Mouse (Mus musculus) heart, postnatal 14 days (tissue): ENCODE measurements around the gene Oser1. TPM values are rescaled to one million over a fixed set of nuclear protein-coding genes. Genes with fewer than 3 reads are reported as not detected.
"Not testable (repeated sequence)": the region's sequence is repeated elsewhere in the genome, so short reads cannot be mapped to it uniquely, and the experiment has no call there.

Source experiments
- DNase-seq, 2 experiments: peaks; one replicate each; pipeline ENCODE4 v3.0.0; 2021 to 2022
- intact Hi-C: fragments of 180-260 bp; cut with DNase I; formaldehyde crosslinking; loops from one replicate; pipeline ENCODE4 v1.15.1; 2025
- total RNA-seq, 2 experiments: library from RNA; stranded (reverse); gene quantifications; 2 replicates each; pipeline ENCODE4 v1.2.3; 2021

The Oser1 gene
- total RNA-seq, 2 experiments from 2014 or later: 22.3 to 25.3 TPM

DNA sequence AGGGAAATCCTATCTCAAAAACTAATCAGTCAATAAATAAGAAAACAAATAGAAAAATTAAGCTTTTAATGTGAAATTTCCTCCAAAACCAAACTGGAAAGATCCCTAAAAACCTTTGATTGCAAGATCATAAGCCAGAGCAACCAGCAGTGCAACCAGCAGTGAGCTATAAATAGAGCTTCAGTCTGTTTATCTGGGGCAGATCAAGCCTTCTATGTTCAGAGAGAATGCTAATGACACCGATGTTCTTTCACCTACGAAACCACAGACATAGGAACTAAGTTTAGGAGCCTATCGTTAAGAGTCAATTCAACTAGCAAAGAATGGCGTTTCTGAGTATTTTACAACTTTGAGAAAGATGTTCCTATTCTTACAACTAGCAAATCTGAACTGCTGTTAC lies 12.7 kb downstream of the Oser1 start:
- intact Hi-C loops: no loop called here
- DNase-seq: no peak

DNA sequence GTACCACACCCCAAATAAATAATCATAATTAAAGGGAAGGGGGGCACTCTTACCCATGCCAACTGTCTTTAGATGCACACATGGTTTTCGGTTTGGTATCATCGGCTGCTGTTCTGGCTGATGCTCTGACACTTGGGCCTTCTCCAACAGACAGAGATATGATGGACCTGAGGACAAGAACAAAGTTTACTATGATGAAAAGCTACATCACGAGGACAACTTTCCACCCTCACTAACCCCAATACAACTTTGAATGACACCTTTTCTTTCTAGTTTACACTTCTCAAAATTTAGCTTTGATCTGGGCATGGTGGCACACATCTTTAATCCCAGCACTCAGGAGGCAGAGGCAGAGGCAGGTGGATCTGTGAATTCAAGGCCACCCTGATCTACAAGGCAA lies 13.2 kb downstream of the Oser1 start:
- intact Hi-C loops, DNase-seq: not testable (repeated sequence)

DNA sequence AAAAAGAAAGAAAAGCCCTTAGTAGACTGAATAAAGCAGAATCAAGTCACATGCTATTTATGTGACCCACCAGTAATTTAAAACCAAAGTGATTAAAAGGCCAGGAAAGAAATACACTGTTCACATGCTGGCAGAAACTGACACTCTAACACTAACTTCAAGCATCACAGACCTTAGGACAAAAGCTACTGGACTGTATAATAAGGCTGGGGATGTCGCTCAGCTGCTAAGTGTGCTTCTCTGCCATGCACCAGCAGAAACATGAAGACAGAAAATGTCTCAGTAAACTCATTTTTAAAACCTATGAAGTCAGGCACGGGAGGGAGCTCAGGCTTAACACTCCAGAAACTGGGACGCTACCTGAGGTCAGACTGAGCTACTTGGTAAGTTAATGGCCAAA lies 14.3 kb downstream of the Oser1 start:
- intact Hi-C loops: no loop called here
- no peak for DNase-seq

DNA sequence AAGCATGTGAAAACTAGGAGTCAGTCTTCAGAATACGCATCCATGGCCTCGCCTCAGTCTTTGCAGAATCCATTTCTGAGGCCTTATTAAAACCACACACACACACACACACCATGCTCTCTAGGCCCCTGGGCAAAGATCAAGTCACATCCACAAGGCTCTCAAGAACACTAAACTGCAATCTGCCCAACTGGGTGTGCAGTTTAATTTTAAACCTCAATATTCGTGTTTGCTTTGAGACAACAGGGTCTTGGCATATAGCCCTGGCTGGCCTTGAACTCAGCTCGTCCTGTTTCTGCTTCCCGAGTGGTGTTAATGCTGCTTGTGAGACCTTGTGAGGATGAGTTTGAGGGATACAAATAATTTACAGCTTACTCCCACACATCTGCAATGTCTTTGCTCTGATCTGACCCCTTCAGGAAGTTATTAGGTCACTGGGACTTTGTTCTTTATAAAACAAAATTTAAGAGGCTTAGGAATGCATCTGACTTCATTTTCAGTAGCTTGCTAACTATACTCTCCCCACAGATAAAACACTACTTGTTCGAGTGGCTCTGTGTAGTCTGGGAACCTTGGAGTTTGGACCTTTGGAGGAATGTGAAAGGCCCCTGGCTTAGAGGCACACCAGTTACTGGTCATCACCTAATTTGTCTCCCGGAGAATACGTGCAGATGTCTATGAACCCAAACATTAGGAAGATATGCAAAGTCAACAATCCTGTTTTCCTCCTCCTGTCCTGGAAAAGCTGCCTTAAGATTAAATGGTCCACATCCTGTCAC lies 20.3 kb downstream of the Oser1 start:
- DNase-seq: no peak
- intact Hi-C loops: loop anchor here (5.0 kb wide), 3 partner anchors 117 to 482 kb away; no protein-coding TSS in a partner anchor

- DNase-seq: peak; percentile 77 to 87
- intact Hi-C loops: loop anchor here (1.0 to 5.0 kb wide), 5 partner anchors 61 to 479 kb away; no protein-coding TSS in a partner anchor
Observed at GRCm38 (mm10) chr2:163401221-163401620, 23.3 kb downstream of the Oser1 start.

DNA sequence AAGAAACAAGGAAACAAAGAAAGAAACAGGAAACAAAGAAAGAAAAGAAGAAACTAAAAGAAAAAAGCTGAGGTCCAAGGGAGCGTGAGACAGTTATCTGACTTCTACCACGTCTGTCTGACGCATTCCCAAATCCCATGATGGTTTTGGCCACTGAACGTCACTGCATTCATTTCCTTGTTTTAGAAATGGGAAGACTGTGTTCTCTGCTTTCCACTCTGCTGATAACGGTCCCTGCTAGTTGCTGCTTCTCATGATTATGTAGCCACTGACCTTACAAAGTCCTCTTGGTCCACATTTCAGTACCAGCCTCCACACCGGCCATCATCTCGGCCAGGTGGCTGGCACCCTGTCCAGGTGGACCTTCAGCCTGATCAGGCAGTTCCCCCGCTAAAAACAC lies 25.3 kb downstream of the Oser1 start:
- peak in 1 of 2 experiments; percentile 44 for DNase-seq
- intact Hi-C loops: loop anchor here (5.0 kb wide), 1 partner anchor 37 kb away; no protein-coding TSS in a partner anchor

DNA sequence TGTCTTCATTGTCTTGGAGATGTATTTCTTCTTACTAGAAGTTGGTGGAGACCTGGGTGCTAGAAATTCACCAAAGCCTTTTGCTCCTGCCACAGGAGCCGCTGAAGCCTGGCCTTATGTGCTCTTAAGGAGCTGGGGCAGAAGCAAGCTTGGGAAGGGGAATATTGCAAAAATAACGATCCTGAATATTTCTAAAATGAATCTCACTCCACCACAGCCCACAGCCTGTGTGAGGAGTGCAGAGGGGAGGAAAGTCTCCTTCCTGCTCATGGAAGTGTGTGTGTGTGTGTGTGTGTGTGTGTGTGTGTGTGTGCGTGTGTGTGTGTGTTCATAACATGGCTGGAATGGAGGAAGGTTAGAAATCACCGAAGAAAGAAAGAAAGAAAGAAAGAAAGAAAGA lies 25.7 kb downstream of the Oser1 start:
- intact Hi-C loops: loop anchor here (5.0 kb wide), 1 partner anchor 36 kb away; no protein-coding TSS in a partner anchor
- DNase-seq: no peak

DNA sequence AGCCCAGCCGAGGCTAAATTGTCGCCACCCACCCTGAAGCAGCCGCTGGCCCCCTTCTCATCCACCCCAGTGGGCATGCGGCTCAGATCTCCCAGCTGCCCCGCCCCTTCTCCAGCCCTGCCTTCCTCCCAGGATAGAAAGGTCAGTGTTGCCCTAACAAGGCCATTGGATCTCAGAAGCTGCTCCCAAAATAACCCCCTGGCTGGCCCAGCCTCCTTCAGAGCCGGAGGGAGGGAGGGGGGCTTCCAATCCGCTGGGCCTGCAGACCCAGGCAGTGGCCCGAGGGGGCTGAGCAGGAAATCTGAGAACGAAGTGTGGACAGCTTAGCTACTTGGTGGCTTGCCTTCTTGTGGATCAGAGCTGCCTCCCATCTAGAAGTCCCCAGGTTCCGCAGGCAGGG lies 26.6 kb downstream of the Oser1 start, which contains the start of gene Jph2:
TSS of gene Jph2 (minus strand) at position 89 of the 400 bp plus-strand sequence.
- peak; percentile 76 to 81 for DNase-seq
- intact Hi-C loops: loop anchor here (5.0 kb wide), 1 partner anchor 36 kb away; no protein-coding TSS in a partner anchor

DNA sequence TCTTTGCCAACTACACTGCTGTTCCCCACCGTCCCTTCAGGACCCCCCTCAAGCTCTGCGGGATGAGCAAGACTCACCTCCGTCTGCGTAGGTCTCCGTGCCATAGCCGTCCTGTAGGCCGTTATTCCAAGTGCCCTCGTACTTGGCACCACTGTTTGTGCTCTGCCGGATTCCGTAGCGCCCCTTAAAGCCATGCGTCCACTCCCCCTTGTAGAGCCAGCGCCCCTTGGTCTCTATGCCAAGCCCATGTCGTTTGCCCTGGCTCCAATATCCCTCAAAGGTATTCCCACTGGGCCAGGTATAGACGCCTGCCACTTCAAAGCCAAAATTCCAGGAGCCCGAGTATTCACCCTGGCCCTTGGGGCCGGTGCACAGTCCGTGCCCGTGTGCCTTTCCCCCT lies 27.4 kb downstream of the Oser1 start:
- intact Hi-C loops: loop anchor here (5.0 kb wide), 1 partner anchor 35 kb away; no protein-coding TSS in a partner anchor
- no peak for DNase-seq

- peak in 1 of 2 experiments; percentile 21 for DNase-seq
- intact Hi-C loops: loop anchor here (5.0 kb wide), 1 partner anchor 33 kb away; no protein-coding TSS in a partner anchor
Observed at GRCm38 (mm10) chr2:163394977-163395376, 29.5 kb downstream of the Oser1 start.

GRCm38 (mm10) chr2:163393976-163394375 lies 30.5 kb downstream of the Oser1 start:
- peak in 1 of 2 experiments; percentile 26 for DNase-seq
- intact Hi-C loops: no loop called here

GRCm38 (mm10) chr2:163393241-163393640 lies 31.3 kb downstream of the Oser1 start:
- no peak for DNase-seq

DNA sequence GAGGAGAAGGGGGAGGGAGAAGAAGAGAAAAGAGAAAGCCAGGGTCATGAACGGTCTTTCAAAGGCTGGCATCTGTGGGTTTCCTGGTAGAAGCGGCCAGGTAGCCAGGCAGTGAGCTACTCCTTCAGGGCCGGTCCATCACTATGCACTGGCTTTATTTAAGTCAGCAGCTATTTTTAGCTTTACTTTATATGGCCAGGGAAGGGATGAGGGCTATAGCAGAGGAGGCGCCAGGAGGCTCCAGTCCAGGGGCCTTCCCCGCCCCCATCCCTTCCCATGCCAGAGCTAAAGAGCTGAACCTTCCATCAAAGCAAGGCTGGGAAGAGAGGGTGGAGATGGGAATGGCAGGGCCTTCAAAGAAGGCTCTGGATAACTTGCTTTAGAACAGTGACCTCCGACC lies 32.1 kb downstream of the Oser1 start:
- peak; percentile 74 to 83 for DNase-seq
- intact Hi-C loops: no loop called here

More at GRCm38 (mm10) chr2:163393241-163393640, 31.3 kb downstream of the Oser1 start:
- intact Hi-C loops: no loop called here

DNA sequence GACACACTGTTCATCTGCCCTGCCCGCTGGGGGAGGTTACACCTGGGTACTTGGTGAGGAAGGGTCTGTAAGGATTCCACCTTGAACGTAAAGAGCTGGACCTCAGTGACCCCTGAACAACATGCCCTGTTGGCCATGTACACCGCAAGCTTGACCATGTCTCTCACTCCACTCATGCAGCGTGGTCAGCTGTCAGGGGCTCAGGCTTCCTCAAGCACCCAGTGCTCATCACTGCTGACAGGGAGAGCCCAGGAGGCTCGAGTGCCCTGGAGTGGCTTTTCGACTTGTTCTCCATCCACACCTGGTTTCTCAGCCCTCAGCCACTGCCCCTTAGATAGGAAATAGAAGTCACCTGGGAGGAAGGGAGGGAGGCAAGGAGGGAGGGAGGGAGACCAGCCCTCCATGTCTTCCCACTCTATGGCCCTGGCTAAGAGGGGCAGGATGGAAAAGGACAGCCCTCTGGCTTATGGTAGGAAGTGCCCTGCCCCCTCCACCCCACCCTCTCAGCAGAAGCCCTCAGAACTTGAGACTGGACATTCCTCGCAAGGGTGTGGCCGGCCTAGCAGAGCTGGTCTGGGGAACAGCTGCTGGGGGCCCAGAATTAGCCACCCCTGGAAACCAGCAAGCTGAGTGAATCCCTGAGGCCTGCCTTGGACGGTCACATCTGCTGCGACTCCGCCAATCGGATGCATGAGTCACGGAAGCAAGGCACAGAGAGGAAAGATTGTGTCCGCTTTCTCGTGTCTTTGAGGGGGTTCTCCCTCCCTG lies 37.9 kb downstream of the Oser1 start:
- intact Hi-C loops: no loop called here
- DNase-seq: peak; percentile 46 to 59

DNA sequence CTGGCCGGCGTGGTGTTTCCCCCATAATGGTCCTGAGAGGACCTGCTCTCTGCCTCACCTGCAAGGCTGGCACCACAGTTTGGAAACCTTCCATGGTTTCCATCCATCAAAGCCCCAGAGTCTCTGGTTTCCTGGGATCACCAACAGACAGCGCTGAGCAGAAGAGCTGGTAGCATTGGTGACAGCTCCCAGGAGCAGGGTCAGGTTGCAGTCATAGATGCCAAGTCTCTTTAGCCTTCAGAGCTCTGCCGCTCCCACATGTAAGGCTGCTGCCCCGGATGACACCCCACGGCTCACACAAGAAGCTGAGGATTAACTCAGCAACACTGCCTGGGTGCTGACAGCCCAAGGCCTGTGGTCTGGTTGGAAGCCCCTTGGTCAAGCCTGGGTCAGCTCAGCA lies 39.4 kb downstream of the Oser1 start:
- peak in 1 of 2 experiments; percentile 37 for DNase-seq
- intact Hi-C loops: no loop called here

- no peak for DNase-seq
- intact Hi-C loops: no loop called here
Observed at GRCm38 (mm10) chr2:163381246-163381645, 43.3 kb downstream of the Oser1 start.

DNA sequence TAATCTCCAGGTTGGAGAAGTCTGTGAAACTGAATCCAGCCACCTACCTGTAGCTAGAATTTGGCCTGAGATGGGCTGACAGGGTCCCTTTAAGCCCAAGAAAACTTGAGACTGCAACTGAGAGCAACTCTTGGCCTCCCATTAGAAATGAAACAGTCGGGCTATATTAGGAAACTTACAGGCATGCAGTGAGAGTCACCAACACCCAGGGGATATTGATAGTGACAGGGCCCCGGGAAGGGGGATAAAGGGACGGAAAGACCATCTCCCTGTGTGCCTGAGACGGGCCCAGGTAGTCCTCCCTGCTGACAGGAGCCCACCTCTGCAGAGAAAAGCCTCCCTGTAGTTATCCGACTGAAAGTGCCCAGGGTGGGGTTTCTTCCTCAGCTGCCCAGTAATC lies 45.1 kb downstream of the Oser1 start:
- intact Hi-C loops: no loop called here
- no peak for DNase-seq

DNA sequence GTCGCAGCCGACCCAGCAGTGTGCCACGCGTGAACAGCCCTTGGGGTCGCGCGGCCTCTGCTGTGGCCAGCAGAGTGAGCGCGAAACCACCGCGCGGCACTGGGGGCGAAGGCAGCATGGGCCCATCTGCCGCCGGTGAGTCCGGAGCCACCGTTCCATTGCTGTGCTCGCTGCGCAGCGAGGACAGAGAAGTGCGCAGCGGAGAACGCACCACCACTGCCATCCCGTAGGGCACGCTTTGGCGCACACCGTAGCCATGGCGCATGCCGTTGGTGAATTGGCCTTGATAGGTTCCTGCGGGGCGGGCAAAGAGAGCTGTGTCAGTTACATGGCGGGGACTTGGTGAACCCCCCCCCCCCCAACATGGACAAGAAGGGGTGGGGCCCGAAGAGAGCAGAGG lies 48.4 kb downstream of the Oser1 start:
- intact Hi-C loops: loop anchor here (2.0 kb wide), 1 partner anchor 15 kb away; no protein-coding TSS in a partner anchor
- no peak for DNase-seq

GRCm38 (mm10) chr2:163375468-163375867 lies 49.0 kb downstream of the Oser1 start:
- DNase-seq: no peak
- intact Hi-C loops: no loop called here

DNA sequence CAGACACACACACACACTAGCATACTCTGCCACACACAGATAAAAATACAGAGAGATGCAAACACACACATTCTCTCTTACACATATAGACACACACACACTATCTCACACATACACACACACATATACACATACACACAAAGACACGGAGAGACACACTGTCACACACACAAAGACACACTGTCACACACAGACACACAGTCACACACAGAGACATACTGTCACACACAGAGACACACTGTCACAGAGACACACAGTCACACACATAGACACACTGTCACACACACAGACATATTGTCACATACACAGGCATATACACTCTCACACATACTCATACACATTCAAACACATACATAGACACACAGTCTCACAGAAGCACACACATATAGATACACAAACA lies 51.9 kb downstream of the Oser1 start:
- no peak for DNase-seq
- intact Hi-C loops: no loop called here

GRCm38 (mm10) chr2:163370175-163370574 lies 54.3 kb downstream of the Oser1 start:
- intact Hi-C loops: no loop called here
- DNase-seq: peak; percentile 43 to 47
